Mouse (Mus musculus) CD4-positive, CD25-positive, alpha-beta regulatory T cell, adult 2 months (primary cell): Measurements from ENCODE around the gene Ssbp2.

ENCODE experiments used
- DNase-seq: peaks from one replicate; pipeline ENCODE4 v3.0.0-alpha.2; 2012; ENCODE audit warnings: low read depth, low spot score

Ssbp2 gene

DNA sequence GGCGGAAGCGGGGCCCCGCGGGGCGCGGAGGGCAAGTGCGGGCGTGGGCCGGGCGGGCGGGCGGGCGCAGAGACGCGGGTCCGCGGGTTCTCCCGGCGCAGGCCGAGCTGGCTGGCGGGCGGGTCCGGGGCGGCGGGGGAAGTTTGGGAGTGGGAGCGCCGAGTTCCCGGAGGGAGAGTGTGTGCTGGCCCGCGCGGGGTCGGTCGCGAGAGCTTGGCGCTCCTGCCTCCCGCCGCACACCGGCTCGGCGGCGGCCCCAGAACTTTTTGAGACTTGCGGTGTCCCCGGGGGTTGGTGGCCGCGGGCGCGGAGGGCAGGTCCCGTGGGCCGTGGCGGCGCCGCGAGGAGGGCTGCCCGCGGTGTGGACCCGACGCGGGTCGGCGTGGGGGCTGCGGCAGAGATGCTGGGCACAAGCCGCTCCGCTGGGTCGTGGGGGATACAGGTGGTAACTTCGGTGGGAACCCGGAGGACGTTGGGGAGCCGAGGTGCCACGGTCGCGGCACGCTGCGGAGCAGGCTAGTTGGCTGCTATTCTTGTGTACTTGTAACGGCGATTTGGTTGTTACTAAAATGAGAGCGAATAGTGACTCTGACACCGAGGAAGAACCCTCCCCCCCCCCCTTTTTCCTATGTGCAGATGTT is 1.7 kb downstream of the Ssbp2 start:
- peak; percentile 54 for DNase-seq

DNA sequence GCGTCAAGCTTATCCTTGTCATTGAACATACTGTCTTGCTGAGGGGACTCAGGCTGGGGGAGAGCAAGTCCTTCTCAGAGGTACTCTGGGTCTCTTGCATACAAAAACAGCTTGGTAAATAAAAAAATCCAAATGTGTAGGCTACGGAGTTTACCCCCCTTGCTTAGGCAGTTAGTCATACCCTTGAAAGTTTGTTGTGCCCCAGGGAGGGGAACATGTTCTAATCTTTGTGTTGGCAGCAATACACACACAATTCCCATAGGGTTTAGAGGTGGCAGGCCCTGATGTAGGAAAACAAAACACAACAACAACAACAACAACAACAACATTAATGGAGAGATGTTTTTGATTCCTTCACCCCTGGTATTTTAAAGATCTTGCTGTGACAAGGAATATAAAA is 2.3 kb downstream of the Ssbp2 start:
- DNase-seq, result no peak

DNA sequence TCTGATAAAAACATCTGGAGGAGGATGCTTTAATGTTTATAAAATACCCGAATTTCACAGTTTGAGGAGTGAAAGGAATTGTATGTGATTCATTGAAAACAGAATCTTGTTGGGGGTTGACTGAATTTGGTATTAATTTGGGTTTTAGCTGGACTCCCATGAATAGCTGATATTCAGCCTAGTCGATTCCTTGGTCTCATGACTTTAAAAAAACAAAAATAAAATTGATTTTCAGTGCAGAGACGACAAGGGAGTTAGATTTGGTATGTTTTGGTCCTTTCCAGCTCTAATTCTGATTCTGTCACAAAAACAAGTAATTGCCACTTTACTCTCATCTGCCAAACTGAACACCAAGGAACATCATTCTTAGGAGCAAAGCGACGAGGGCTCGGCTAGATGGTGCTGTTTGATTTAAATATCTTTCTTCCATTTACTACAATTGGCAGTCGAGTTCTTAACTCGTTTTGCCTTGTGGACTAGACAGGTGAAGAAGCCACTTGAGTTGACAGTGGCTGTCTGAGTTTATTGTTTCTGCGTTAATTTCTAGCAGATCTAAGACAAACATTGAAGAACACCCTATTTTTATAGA is 2.9 kb downstream of the Ssbp2 start:
- peak; percentile 72 for DNase-seq

DNA sequence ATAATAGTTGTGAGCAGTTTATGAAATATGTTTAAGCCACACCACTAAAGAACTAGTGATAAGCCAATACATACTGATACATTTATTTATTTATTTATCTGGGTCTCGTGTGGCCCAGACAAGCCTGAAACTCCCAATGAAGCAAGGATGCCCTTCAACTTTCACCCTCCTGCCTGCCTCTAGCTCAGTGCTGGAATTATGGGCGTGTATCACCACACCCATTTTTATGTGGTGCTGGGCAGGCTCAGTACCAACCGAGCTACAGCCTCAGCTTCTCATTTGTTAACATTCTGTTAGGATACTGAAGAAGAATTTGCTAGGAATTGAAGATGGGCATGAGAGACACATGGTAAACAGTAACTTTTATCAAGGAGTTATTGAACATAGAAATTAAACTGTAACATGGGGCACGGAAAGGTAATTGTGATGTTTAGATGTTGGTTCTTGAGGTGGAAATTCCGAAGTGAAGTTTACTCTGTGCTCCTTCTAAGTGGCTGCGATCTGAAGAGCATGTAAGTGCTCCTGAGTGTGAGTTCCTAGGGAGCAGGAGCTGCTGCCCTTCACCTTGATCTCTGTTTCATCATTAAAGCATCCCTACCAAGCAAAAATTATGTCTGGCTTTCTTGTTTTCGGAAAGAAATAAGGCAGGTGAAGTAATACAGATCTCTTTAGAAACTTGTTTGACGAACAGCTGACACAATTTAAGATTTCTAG is 5.1 kb downstream of the Ssbp2 start:
- no peak for DNase-seq

DNA sequence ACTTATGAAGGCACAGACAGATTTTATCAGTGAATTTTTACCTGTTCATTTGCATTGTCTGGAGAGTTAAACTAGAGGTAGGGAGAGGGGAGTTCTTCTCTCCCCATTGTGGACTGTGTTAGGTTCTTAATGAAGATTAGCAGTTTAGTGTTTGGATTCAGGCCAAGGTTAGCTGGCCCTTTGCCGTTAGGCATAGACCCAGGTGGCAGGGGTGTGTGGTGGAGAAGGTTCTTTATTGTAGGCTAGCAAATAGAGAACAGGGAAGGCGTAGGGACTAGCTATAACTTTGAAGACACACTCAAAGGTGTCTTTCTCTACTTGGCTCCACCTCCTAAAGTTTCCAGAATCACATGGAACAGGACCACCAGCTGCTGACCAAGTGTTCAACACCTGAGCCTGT is 11.5 kb downstream of the Ssbp2 start:
- DNase-seq, result no peak

DNA sequence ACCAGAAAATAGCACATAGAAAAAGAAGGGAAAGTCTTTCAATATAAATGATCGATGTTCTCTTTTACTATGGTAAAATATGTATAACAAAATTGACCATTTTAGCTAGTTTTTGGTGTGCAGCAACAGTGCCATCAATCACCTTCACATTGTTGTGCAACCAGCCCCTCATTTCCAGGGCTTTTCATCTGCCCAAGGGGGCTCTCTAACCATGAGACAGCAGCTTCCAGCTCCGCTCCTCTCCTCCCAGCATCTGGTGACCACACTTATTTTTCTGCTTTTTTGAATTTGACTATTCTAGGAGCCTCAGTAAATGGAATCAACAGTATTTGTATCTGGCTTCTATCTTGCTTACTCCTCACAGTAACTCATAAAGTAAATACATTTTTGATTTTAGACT is 11.9 kb downstream of the Ssbp2 start:
- no peak for DNase-seq

DNA sequence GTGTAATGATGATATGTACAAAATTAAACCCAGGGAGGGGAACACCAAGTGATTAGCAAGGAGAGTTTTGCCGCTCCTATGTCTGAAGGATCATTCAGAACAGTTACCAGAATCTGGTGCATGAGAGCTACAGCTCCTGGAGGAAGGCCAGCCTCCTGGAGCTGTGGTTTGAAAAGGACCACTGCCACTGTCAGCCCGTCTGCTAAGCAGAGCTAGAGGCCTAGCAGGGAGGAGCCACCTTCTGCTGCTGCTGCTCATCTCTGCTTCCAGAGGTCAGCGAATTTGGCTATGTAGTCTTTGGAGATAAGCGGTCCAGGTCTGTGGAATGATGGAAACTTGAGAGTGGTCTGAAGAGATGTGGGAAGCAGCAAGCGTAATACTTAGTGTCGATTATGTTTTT is 13.4 kb downstream of the Ssbp2 start:
- no peak for DNase-seq

DNA sequence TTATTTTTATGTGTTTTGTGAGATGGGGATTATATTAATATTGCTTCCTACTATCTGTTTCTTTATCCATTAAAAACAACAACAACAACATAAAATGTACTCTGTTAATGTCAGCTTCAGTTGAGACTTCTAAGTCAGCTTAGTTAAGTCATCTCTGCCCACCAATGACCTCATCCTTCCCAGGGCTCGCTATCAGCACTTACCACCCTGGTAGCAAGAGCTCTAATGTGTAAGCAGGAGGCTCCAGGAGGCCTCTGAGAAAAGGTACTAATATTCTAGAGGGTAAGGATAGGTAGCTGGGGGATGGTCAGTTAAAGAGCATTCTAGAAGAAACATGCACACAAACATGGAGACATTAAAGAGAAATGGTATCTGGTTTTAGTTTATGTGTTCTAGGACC is 13.9 kb downstream of the Ssbp2 start:
- DNase-seq, result no peak

DNA sequence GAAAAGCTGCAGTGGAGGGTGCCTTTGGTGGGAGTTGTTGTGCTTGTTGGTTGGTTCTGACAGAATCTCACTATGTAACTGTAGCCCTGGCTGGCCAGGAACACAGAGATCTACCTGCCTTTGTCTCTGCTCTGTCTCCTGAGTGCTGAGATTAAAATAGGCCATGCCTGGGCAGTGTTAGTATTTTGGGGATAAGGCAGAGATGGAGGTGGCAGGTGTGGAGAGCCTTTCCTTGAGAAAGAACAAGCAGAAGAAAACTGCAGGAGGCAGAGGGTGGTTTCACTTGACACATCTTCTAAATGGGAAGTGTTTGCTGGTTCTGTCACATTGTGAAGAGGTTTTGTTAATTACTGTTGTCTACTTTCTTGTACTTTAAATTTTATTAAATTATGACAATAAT is 15.8 kb downstream of the Ssbp2 start:
- no peak for DNase-seq

DNA sequence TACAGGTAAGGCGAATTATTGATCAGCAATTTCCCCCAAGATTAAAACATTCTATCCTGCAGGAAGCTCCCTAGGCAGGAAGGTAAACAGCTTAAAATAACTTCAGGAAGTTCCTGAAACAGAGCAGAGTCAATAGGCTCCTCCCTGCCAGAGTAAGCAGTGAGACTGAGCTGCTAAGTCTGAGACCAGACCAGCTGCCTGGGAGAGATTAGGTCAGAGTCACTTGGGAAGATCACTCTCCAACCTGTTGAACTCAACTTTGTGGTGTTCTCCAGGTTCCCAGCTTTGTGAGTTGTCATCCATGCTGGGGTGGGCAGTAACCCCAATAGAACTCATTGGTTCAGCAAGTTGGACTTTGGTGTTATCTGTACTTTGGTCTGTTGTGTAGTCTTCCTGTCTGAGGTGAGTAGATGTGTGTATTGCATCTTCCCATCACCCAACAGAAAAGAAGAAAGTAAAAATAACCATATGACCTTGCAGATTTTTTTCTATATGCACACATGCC is 16.6 kb downstream of the Ssbp2 start:
- DNase-seq, result no peak

DNA sequence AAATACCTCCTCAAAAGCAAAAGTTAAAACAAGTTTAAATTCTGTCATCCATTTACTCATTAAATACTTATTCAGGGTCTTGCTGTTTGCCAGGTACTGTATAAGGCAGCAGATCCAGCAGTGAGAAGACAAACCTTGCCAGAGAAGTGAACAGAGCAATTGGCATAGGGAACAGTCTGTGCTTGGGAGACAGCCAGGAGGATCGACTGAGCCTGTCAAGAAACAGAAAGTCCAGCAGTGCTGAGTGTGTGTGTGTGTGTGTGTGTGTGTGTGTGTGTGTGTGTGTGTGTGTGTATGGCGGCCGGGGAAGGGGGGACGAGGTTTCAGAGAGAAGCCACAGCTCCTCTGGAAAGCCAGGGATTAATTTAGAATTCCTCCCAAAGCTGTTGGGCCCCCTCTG is 17.9 kb downstream of the Ssbp2 start:
- no peak for DNase-seq

DNA sequence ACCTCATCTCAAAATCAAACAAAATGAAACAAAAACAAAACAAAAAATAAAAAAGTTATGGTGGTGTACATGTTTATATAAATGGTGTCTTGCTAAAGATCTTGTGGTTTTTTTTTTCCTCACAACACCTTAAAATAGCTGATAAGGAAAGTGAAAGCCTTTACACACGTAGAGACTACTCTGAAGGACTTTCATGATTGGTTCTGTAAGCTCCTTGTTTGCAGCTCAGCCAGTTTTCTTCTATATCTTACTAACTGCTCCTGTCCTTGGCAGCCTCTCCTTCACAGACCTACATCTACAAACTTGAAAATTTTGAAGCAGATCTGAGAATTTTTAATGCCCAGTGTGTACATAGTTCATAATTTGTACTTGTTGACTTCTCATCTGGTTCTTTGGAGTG is 24.2 kb downstream of the Ssbp2 start:
- peak; percentile 75 for DNase-seq

DNA sequence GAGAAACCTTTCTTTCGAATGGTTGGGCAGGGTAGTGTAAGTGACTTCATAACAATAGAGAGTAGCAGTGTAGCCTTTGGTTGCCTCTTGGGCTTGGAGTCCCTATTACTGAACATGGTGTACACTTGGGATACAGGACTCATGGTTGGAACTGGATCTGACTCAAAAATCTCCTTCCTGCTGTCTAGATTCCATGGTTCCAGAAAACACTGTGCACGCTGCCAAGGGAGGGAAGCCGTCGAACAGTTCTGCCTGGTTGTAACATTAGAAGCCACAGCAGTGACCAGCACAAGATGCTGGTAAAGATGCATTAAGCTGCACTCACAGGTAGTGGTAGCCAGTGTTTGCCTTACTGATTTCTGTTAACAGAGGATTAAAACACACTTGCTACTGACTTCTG is 32.0 kb downstream of the Ssbp2 start:
- DNase-seq, result no peak

DNA sequence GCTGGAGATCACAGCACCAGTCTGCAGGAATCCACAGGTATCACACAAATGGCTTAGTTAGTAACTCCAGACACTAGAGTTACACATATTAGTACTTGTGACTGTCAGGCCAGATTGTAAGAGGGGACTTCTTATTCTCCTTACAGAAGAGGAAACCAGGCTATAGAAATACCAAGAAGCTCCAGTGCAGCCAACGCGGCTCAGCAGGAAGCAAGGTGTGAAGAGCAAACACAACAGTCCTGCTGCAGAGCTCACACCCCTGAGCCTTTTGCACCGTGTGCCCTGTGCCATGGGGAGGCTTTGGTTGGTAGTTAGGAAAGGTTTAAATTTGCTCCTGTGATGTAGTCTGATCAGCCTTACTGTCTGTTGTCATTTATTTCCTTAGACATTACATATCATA is 37.0 kb downstream of the Ssbp2 start:
- no peak for DNase-seq

DNA sequence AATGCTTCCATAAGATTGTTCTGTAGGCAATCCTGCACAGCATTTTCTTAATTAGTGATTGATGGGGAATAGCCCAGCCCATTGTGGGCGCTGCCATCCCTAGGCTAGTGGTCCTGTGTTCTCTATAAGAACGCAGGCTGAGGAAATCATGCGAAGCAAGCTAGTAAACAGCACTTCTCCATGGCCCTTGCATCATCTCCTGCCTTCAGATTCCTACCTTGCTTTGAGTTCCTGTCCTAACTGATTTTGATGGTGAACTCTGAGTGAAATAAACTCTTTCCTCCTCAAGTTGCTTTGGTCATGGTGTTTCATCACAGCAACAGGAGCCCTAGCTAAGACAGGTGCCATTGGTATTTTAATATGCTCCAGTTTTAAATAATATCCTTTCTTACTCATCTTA is 41.7 kb downstream of the Ssbp2 start:
- DNase-seq, result no peak

DNA sequence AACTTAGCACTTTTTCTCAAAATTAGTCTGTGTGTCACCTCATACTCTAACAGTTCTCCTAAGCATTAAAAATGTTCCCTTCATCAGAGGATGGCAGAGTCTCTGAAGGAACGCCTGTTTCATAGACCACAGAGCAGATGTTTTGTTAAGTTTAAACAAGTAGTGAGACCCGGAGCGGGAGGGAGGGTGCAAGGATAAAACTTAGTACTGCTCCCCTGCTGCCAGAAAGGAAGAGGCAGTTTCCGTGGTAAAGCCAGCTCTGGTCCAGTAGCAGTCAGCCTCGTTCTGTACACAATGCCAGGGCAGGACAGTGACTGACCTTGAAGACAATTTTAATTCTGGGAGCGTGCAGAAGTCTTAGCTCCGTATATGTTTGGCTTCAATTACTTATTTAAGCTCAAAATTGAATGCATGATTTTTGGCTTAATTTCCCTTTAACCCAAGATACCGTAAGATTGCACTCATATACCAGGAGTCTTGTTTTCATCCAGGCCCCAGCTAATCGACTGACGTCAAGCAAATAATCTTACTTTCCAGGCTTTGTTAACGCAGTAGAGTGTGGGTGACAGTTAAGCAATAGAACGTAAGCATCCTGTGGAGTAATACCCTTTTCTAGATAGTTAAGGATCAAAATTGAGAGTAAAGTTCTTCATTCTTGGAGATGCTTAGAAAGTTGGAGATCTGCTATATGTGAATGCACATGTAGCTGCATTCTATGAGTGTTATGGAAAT is 42.7 kb downstream of the Ssbp2 start:
- no peak for DNase-seq

DNA sequence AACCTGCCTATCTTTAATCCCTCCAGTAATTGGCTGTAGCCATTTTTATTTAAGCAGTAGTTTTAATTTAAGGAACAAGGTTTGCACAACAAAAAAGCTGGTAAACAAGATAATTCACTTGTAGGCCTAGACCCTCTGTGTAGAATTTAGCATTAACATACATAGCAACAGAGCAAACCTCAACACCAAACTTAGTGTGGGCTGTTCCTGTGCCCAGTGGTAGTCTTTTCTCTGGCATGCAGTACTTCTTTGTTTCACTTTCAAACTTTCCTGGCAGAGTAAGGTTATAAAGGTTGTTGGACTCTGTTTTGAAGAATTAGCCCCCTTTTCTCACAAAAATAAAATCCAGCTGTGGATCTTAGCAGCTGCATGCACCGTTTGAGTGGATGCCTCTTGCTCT is 48.9 kb downstream of the Ssbp2 start:
- DNase-seq, result peak; percentile 25

DNA sequence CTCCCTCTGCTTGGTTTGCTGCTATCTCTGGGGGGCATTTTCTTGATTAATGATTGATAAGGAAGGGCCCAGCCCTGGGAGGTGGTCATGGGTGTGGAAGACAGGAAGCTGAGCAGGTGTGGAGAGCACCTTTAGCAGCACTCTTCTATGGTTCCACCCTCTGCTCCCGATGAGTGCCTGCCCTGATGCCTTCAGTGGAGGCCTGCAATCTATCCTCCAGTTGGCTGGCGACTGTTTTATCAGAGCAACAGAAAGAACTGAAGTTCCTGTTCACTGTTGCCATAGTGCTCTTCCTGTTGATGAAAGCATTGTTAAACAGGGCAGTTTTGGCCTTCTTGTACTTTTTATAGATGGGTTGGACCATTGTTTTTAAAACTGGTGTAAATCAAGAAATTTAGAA is 49.4 kb downstream of the Ssbp2 start:
- peak; percentile 57 for DNase-seq

DNA sequence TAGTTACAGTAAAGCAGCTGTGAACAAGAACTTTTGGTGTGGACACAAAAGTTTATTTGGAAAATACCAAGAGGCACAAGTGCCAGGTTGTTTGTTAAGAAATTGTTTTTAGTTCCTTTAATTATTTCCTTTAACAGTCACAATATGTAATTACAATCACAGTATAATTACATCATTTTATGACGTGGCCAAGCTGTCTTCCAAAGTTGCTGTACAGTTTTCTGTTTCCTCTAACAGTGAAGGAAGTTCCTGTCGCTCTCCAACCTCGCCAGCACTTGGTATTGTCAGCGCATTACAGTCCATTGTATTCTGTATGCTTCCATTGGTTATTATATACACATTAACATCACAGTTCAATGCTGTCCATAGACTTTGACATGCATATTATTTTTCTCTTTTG is 54.9 kb downstream of the Ssbp2 start:
- DNase-seq, result no peak

DNA sequence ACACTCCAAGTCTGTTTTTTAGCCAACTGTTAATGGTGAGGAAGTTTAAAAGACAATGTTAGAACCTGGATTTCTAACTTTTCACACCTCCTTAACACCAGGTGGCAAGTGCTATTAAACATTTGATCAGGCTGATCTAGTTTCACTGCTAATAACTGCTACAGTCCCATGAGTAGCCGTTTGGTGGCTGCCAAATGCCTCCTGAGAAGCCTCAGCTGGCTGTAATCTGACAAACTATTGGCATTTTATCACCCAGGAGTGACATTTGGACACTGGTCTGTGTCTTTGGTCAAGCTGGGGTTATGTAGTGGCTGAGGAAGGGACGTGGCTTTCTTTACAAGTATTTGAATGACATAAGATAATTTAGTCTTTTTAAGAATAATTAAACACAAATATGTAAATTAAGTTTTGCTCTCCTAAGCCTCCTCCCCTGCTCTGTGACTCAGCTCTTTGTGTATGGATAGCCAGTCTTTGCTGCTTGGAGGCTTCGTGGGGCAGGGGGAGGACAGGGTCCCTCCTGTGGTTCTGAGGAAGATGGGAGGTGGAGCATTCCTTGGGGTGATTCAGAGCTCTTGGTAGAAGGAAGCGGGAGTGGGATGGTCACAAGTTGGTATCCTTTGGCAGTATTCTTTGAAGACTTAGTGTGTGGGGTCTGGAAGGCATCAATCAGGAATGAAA is 60.1 kb downstream of the Ssbp2 start:
- DNase-seq, result no peak

DNA sequence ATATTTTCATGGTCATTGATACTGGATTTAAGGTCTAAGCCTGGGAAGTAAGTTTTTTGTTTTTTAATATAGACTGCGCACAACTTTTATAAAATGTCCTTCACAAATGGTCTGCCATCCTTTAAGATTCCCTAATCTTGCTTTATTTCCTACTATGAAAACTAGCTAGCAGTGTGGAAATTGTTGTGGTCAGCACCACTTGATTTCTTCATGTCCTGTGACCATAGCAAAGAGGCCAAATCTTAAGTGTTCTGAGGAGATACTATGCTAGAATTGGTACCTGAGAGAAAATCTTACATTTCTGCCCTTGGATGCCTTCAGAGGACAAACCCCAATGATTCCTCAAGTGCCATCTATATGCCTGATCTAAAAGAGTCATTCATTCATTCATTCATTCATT is 60.9 kb downstream of the Ssbp2 start:
- DNase-seq, result no peak

DNA sequence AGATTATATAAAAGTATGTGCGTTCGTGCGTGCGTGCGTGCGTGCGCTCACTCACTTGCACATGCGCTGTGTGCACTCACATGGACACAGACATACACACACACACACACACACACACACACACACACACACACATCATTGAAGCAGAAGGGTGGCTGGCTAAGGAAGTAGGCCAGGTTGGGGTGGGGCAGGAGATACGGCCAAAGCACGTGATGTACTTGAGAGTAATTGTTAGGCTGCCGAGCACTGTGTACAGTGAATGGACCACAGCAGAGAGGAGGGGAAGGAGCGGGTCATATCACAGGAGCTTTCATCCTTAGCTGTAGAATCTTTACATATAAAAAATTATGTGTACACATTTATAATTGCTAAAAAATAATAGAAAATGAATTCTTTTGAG is 66.0 kb downstream of the Ssbp2 start:
- DNase-seq, result no peak
